Mouse (Mus musculus) c-Kit-negative CD71-positive TER-119-positive erythroid progenitor cells, embryonic 14.5 days (primary cell): ENCODE measurements around the gene Lrrn3.
A peak's percentile ranks its signal among the peaks of the same experiment; 100 is the strongest.

Source experiments
- DNase-seq: peaks from one replicate; pipeline ENCODE4 v3.0.0-alpha.2; 2013; ENCODE audit warnings: low read depth, low spot score

Gene Lrrn3

GRCm38 (mm10) chr12:41486331-41486730 lies at the start of gene Lrrn3:
Gene Lrrn3, minus strand, starts transcription at chr12:41486431.
- no peak for DNase-seq

- DNase-seq: no peak
Measured at GRCm38 (mm10) chr12:41528410-41528809, 42.2 kb upstream of the Lrrn3 start.

DNA sequence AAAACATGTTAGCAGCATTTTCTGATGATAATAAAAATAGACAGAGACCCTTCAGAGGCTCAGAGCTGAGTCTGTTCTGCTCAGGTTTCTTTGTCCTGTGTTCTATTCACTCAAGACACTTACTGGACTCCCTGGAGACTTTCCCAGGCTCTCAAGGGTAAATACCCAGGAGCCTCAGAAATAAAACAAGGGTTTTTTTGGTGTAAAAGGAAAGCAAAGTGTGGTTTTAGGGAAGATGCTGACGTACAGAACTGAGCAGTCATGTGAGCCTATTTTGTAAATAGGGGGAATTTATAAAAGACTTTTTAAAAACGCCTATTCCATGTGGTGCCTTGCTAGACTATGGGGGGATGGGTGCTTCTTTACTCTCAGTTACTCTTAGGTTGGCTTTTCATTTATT lies 40.5 kb upstream of the Lrrn3 start:
- DNase-seq: no peak

DNA sequence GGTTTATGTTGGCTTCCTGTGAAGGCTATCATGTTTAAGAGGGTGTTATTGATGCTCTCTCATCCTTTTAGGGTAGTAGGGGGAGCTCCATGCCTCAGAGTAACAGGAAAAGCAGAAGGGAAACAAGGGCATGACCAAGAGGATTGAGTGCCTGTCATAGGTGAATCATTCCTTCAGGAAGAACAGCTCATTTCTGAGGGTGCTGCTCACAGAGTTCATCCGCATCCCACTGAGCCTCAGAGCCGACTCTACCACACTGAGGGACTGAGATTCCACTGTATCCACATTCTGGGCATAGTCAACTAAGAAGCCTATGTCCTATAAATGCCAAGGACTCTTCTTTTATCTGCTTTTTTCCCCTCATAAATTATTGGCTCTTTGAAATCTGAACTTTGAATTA lies 35.4 kb upstream of the Lrrn3 start:
- DNase-seq: no peak

DNA sequence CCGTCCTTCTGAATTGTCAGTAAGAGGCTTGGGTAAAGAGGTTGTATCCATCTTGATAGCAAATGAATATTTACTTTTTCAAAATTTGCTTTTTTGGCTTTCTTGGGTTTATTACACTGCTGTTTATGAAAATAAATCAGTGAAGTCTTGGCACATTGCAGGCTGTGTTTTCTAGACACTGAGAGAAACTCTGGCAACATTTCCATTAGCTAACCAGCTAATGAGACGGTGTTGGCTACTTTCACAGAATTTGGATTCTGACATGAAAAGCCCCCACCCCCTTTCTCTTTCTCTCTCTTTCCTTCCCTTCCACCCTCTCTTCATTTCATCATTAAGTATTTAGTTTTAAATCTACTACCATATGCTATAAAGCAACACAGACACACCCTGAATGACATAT lies 34.1 kb upstream of the Lrrn3 start:
- no peak for DNase-seq

DNA sequence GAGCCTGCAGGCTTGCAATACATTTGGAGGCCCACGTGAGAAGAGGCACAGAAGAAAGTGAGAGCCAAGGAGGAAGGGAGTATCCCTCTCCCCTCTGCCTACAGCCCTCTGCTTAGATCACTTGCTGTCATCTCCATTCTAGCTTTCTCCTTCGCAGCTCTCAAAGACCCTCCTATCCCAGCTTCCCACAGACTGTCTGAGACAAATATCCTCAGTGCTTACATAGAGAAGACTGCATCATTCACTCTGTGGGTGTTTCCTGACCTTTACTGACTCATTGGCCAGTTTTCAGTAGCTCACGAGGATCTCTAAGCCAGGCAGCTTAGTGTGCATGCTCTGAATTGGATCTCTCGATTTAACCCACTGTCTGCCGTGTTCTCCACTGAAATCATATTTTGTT lies 32.7 kb upstream of the Lrrn3 start:
- DNase-seq: no peak

DNA sequence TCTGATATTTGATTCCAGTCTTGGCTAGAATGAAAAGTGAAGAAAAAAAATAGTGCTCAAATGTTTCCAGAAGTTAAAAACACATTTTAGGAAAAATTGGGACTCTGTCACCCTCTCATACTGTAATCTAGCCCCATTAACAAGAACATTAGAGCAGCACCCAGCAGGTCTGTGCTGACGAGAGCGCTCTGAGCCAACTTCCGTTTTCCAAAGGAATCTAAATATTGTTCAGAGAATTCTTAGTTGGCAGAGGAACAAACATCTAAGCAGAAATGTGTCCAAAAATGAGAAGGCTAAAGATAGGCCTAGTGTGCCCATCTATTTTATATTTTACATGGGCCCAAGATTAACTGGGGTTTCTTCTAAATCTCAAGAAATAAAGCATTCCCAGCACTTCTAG lies 24.4 kb upstream of the Lrrn3 start:
- DNase-seq: no peak

- DNase-seq: no peak
Measured at GRCm38 (mm10) chr12:41508610-41509009, 22.4 kb upstream of the Lrrn3 start.

DNA sequence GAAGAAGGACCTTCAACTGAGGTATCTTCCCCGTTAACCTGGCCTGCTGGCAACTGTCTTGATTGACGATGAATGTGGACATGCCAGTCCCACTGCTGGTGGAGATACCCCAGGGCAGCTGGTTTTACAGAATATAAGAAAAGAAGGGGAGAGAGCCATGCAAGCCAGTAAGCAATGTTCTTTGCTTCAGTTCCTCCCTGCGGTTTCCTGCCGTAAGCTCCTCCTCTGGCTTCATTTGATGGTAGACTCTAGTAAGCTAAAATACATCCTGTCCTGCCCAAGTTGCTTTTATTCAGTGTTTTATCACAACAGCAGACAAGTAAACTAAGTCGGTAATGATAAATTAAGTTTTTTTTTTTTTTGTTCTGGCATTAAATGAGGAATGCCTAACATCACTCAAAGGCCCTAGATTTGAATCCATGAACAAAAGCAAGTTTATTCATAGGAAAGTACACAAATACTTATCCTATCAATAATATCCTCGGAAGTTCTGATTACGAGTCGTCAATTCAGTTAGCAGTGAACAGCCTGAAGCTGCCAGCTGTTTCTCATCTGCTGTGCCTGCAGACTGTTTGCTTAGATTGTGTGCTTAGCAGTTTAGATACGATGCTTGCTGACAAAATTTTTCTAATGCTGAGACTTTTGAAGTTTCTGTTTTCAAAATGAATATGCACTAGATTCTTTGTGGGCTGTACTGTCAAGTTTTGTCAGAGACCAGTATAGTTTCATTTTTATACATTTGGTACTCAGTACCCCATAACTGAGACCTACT lies 14.0 kb upstream of the Lrrn3 start:
- no peak for DNase-seq

DNA sequence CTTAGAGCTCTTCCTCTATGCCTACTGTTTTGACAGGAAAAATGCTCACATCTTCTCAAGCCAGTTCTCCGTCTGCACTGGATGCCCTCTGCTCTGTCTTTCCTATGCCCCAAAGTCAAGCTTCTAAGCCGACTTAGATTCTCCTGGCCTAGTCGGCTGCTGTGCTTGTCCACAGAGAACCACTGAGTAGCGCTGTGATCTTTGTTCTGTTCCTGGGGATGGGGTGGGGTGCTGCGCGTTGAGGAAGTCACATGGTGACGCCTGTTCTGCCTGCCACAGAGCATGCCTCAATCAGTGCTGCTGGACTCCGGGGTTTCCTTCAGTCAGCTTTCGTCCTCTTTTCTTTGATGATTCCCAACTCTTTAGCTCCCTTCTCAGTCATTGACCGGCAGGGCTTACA lies 8.4 kb upstream of the Lrrn3 start:
- no peak for DNase-seq

DNA sequence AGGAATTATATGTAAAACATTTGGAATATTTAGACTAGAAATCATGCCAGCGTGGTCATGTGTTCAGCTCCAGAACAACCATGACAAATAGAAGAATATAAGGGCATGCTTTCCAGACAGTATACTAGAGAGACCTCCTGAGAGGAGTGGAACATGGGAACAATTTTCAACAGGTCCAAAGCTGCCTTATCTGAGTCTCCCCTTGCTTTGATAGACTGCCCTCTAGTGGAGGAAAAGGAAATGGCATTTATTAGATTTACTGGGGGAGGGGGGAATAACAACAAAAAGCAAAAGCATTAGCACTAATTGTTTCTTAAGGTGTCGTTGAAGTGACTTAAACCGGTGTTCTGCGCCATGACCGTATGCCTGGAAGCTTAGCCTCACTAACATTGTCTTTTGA lies 774 bp upstream of the Lrrn3 start:
- peak; percentile 45 for DNase-seq

GRCm38 (mm10) chr12:41485512-41486215 lies 567 bp downstream of the Lrrn3 start:
- no peak for DNase-seq

DNA sequence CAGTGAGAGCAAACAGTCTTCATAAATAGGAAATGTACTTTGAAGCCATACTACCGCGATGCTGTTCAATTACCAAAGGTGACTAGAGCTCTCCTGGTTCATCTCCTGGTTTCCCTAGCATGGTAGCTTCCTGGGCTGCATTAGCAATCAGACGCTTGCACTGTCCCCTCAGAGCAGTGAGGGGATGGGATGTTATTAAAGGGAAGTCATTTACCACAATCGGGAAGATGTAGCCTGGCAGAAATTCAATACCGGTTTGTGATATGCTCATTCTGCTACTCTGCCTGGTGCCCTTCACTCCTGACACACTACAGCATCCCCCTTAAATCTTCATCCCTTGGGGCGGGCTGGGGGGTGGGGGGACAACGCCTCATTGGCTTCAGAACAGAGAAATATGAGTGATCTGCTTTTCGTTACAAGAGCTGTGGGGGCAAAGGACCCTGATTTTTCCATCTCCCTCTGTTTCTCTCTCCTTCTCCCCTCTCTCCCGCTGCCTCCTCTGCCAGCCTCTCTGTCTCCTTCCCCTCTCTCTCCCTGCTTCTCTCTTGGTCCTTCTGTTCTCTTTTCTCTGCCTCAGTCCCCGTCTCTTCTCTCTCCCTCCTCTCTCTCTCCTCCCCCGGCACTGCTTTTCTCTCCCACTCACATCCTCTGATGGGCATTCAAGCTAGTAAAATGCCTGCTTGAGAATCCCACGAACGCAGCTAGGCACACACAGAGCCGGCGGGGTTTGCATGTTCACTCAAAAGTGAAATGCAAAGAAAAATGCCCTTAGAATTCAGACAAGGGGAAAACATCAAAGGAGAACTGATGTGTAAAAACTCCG lies 1.3 kb downstream of the Lrrn3 start:
- no peak for DNase-seq

GRCm38 (mm10) chr12:41483593-41484451 lies 2.4 kb downstream of the Lrrn3 start:
- no peak for DNase-seq

- no peak for DNase-seq
Measured at GRCm38 (mm10) chr12:41483091-41483592, 3.1 kb downstream of the Lrrn3 start.

DNA sequence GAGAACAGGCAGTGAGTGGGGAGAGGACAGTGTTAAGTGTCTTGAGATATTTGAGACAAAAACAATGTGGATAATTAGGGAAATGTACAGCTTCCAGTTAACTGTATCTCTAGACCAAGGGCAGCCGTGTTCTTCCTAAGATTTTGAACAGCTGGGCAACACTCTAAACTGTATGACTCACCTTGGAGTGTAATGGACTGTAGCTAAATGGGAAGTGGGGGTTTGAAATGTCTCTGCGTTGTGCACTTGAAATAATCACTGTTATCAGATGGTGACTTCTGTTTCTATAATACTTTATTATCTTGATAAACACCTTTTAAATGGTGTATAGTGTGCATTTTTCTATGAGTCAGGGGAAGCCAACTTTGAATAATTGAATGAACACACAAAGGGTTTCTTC lies 4.7 kb downstream of the Lrrn3 start:
- DNase-seq: no peak

- DNase-seq: no peak
Measured at GRCm38 (mm10) chr12:41469096-41469801, 17.0 kb downstream of the Lrrn3 start.

DNA sequence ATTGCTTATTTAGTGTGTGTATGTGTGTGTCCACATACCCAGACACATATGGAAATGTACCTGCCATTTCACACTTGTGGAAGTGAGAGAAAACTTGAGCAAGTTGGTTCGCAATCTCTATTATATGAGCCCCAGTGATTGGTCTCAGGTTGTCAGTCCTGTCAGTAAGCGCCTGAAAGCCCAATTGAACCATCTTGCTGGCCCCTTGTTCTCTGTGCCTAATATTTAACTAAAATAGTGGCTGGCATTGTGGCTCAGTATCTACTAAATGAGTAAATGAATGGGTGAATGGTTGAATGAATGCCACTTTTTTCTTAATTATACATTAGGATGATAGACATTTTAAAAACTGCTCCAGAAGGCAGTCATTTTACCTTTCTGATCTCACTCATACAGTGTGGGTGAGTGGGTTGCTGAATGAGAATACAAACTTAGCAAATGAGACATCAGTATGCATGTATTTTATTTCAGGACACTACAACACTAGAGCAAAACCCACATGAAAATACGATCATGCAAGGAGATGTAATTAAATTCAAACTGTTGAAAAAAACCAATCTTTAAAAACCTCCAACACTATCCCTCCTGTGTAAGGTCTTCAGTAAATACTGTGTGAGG lies 17.7 kb downstream of the Lrrn3 start:
- DNase-seq: no peak

DNA sequence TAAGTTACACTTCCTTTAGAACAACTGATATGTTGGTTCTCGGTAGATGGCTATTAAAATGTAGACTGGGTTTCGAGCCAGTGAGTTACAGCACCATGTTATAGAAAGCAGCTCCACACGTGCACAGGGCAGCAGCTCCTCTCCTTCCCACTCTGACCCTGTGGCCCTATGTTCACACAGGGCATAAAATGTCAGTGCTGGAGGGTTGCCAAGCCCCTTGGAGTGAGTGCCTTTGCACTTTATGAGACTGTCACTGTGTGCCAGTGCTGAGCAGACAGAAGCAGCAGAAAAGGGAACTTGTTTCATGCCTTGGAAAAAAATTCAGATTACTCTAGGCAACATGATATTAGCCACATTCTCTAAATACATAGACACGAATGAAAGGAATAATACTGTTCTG lies 47.8 kb downstream of the Lrrn3 start:
- no peak for DNase-seq
